ENCODE assay signal across 26 mouse cellular contexts in the genomic region with DNA sequence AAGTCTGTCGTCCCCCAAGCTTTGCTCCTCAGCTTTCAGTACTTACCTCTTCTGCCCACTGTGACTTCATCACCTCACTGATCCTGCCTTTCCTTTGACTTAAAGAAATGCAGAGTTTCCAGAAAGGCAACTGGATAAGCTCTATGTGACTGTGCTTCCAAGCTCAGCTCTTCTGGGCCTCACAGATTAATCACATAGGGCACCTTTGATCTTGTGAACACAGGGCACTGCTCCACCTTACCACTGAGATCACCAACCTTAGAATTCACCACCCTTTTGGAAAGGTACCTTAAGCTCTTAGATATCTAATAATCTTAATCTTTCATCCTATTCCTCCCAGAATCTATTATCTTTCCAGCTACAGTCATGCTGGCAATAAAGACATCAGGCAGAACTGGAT.
"Had no signal": no experiment of that assay in that cellular context is flagged by ENCODE, and none has a peak within 500 bp of the region (broad histone marks: within the 10 kb centered on the region; RNA-seq: fewer than 3 reads in every experiment).

No protein-coding gene starts in this region.

- ATAC-seq: hindbrain, embryonic 16.5 days; inflammation-experienced regulatory T-cells, adult 6 months; intestine, embryonic 15.5 days had no signal

- H3K9me3 ChIP-seq: heart, embryonic 13.5 days; heart, embryonic 15.5 days; hindbrain, embryonic 10.5 days; hindbrain, embryonic 12.5 days; intestine, embryonic 15.5 days; limb, embryonic 13.5 days; limb, embryonic 15.5 days; liver, embryonic 13.5 days had no signal

- H3K4me1 ChIP-seq: hindbrain, embryonic 10.5 days; intestine, embryonic 15.5 days; limb, embryonic 13.5 days; limb, embryonic 15.5 days had no signal

- H3K27me3 ChIP-seq: heart, embryonic 13.5 days; heart, embryonic 15.5 days; hindbrain, embryonic 12.5 days; intestine, embryonic 15.5 days; limb, embryonic 13.5 days; limb, embryonic 15.5 days; liver, embryonic 13.5 days had no signal

- H3K4me2 ChIP-seq: heart, embryonic 11.5 days; heart, embryonic 13.5 days; heart, embryonic 15.5 days; hindbrain, embryonic 12.5 days; hindbrain, embryonic 14.5 days; intestine, embryonic 15.5 days; limb, embryonic 13.5 days; limb, embryonic 15.5 days; liver, embryonic 11.5 days; liver, embryonic 13.5 days had no signal

- H3K9ac ChIP-seq: heart, embryonic 13.5 days; heart, embryonic 15.5 days; hindbrain, embryonic 12.5 days; hindbrain, embryonic 14.5 days; intestine, embryonic 15.5 days; limb, embryonic 13.5 days; limb, embryonic 15.5 days; liver, embryonic 13.5 days had no signal

- DNase-seq: gastrocnemius, adult 2 months; gastrocnemius, postnatal 10 days; gastrocnemius, postnatal 25 days; heart, adult 2 months; heart, postnatal 4 days; kidney, adult 18-20 months; kidney, adult 8-10 months; kidney, postnatal 14 days; kidney, postnatal 36 days; layer of hippocampus, adult 9-11 months; layer of hippocampus, postnatal 36 days; left cerebral cortex, postnatal 4 days; liver, embryonic 13.5 days had no signal

- H3K4me3 ChIP-seq: gastrocnemius, adult 2 months; heart, adult 2 months; heart, embryonic 13.5 days; heart, embryonic 15.5 days; hindbrain, embryonic 10.5 days; hindbrain, embryonic 12.5 days; intestine, embryonic 15.5 days; limb, embryonic 13.5 days; limb, embryonic 15.5 days; liver, embryonic 13.5 days had no signal

- H3K36me3 ChIP-seq: heart, embryonic 13.5 days; heart, embryonic 15.5 days; hindbrain, embryonic 10.5 days; hindbrain, embryonic 12.5 days; intestine, embryonic 15.5 days; limb, embryonic 13.5 days; limb, embryonic 15.5 days; liver, embryonic 13.5 days had no signal

- H3K27ac ChIP-seq: heart, adult 2 months; heart, embryonic 13.5 days; heart, embryonic 15.5 days; hindbrain, embryonic 10.5 days; hindbrain, embryonic 12.5 days; hindbrain, embryonic 14.5 days; intestine, embryonic 15.5 days; kidney, postnatal 0 days; limb, embryonic 13.5 days; limb, embryonic 15.5 days; liver, embryonic 13.5 days had no signal
